Mouse (Mus musculus): ENCODE measurements around the gene Lpar3.
"Not testable (repeated sequence)": the region's sequence is repeated elsewhere in the genome, so short reads cannot be mapped to it uniquely, and the experiment has no call there.

Lpar3 gene

GRCm38 (mm10) chr3:146209759-146210158 is 11.0 kb upstream of the Lpar3 start:
- DNase-seq (ENCODE audit: low read depth, low spot score) = not testable (repeated sequence)

DNA sequence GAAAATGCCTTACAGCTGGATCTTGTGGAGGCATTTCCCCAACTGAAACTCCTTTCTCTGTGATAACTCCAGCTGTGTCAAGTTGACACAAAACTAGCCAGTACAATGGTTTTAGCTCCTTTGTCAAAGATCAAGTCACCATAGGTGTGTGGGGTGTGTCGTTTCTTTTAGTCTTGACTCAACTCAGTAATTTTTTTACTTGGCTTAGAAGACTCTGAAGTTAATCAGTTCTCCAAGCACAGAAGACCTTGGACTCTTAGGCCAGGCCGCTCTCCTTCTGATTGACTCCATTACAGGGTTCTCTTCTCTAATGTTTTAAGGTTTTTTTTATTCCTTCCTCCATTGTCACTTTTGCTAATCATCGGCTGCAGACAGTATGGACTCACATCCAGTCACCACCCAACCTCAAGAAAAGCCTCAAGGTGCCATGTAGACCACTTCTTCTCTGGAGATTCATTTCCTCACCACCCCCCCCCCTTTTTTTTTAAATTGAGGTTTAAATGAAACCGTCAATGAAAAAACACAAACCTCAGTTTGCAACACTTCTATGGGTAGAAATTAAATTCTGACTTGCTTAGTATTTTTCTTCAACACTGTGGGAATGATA is 9.5 kb upstream of the Lpar3 start:
- no peak for DNase-seq (ENCODE audit: low read depth, low spot score)

DNA sequence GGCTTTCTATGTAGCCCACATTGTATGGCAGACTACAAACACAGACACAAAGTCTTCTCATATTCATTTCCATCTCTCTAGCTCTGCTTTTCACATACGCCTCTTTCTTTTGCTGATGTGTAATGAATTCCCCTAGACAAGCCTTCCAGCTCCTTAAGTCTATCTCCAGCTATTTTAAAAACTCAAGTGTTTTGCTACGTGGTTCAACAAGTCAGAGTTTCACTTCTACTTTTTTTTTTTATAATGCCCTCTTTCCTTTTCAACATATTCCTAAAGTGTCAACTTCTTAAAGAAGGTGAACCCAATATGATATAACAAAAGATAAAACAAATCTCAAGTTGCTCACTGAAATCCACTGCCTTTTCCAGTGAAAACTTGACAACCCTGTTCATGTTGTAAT is 8.8 kb upstream of the Lpar3 start:
- peak; percentile 65 for DNase-seq (ENCODE audit: low read depth, low spot score)

- DNase-seq (ENCODE audit: low read depth, low spot score) = peak; percentile 52
These were observed 7.4 kb upstream of the Lpar3 start for GRCm38 (mm10) chr3:146213336-146213735.

- DNase-seq (ENCODE audit: low read depth, low spot score) = peak; percentile 27
These were observed 4.2 kb upstream of the Lpar3 start for GRCm38 (mm10) chr3:146216561-146216960.

DNA sequence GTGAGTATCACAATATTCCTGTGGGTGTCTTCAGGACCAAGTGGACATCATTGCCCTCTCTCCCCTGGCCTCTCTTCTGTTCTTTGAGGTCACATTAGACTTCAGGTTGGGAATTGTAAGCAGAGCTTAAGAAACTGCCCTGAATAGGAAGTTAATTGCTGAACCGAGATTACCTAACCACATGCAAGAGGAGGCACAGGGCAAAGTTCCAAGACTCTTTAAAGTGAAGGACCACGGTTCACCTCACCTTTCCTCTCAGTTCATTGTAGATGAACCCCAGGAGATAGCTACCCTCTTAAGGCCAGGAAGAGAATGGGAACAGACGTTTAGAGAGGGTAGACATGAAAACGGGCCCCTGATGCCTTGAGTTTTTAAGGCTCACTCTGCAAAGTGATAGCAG is 3.5 kb downstream of the Lpar3 start:
- DNase-seq (ENCODE audit: low read depth, low spot score) = no peak

- DNase-seq (ENCODE audit: low read depth, low spot score) = no peak
These were observed 4.4 kb downstream of the Lpar3 start for GRCm38 (mm10) chr3:146225061-146225761.

- DNase-seq (ENCODE audit: low read depth, low spot score) = no peak
These were observed 6.7 kb downstream of the Lpar3 start for GRCm38 (mm10) chr3:146227427-146227826.

DNA sequence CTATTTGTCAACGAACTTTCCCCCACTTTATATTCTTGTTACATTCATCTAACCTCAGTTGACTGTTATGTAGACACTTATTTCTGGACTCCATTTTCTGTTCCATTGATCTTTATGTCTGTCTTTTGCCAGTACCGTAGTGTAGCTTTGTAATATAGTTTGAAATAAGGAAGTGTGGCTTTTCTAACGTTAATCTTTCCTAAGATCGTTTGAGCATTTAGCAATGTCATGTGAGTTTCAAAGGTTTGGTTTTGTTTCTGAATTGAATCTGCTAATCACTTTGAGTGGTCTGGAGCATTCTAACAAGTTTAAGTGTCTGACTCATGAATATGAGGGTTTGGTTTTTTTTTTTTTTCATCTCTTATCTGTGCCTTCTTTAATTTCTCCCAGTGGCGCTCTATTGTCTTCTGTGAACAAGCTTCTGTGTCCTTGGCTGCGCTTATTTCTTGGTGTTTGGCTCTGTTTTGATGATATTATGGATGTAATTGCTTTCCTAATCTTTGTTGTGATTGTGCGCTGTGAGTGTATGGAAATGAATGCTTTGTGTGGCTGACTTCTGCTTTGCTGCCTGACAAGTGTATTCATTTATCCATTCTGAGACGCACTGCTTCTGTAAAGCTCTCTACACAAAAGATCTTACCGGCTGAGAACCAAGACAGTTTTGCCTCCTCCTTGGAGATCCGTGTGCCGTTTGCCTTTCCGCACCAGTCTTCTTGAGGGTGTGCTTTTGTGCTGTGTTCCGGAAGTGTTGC is 8.0 kb downstream of the Lpar3 start:
- no peak for DNase-seq (ENCODE audit: low read depth, low spot score)

DNA sequence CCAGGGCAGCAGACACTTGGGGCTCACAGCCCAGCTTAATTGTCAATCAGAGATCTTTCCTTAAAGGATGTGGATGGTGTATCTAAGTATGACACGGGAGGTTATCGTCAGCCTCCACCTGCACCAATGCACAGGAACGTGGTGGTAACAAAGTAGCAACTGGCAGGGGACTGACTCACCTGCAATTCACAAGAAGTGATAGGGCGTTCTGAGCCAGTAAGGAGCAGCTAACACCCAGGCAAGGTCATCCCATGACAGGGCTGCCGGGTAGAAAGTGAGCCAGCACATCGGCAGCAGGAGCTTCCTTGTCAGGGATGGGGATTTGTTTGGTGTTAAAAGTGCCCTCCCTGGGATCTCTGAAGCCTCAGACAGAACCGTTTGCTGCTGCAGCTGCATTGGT is 11.9 kb downstream of the Lpar3 start:
- DNase-seq (ENCODE audit: low read depth, low spot score) = no peak

DNA sequence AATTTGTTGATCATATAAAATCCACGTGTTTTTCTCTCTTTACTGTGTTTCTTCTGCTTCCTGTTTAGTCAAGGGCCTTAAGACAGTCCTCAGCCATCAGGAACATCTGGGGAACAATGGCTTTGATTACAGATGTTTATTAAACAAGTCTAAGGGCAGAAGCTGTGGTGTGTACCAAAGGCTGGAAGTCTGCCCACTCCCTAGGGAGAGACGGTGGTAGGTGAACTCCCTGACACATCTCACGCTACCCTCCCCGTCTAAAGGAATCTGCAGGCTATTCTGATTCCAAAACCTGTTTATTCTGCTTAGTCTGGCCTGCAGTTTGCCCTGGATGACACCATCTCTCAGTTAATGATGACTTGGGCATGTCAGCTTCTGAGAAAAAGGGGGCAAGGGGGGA is 13.0 kb downstream of the Lpar3 start:
- DNase-seq (ENCODE audit: low read depth, low spot score) = no peak

DNA sequence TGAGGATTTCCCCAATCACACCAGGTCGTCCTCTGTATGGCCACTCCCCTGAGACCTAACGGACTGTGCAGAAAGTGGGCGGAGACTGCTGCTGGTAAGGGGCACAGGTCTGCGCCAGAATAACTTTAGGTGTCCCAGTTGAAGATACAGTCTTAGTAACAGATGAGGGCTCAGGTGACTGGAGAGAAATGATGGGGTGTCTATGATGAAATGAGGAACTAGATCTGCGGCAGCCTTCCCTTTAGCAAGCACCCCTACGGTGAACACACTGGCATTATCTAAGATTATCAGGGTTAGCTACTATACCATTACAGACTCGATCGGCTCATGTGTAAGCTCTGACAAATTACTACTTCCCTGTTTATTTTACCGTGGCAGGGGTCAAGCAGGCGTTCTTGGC is 13.8 kb downstream of the Lpar3 start:
- DNase-seq (ENCODE audit: low read depth, low spot score) = peak; percentile 67

DNA sequence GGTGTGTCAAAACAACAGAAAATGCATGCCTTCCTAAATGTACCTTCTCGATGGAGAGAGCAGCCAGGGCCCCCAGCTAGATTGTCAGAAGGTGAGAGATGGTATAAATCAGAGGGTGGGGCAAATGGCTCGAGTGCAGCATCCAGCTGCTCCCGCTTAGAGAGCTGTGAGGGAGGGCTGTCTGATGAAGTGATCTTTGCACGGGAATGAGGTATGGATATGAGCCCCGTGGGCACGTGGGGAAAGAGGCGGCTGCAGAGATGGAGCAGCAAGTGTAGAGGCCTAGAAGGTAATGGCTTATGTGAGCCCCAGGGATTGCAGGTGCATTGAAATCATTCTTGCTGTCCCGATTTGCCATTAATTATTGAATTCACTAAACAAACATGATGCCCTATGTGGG is 15.5 kb downstream of the Lpar3 start:
- DNase-seq (ENCODE audit: low read depth, low spot score) = no peak

GRCm38 (mm10) chr3:146237676-146238075 is 16.9 kb downstream of the Lpar3 start:
- no peak for DNase-seq (ENCODE audit: low read depth, low spot score)

- DNase-seq (ENCODE audit: low read depth, low spot score) = peak; percentile 24
These were observed 23.9 kb downstream of the Lpar3 start for GRCm38 (mm10) chr3:146244630-146245029.

GRCm38 (mm10) chr3:146246557-146246956 is 25.8 kb downstream of the Lpar3 start:
- DNase-seq (ENCODE audit: low read depth, low spot score) = no peak

GRCm38 (mm10) chr3:146246992-146247391 is 26.2 kb downstream of the Lpar3 start:
- no peak for DNase-seq (ENCODE audit: low read depth, low spot score)

DNA sequence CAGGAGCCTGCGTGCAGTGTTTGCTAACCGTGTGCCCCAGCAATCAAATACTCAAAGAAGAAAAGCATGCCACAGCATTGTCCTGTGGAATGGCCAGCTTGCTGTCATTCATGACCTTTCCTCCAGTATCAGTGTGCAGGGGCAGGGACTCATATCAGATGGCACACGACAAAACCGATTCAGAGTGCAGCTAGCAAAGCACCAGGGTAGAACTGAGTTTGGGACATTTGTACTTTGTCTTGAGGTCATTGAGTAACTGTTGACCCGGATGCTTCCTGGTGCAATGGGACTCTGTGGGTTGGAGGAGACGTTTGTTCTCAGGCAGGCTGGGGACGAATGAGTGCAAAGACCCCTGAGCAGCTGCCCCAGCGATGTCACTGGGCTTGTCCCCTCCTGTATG is 29.1 kb downstream of the Lpar3 start:
- DNase-seq (ENCODE audit: low read depth, low spot score) = no peak

GRCm38 (mm10) chr3:146251771-146252170 is 31.0 kb downstream of the Lpar3 start:
- no peak for DNase-seq (ENCODE audit: low read depth, low spot score)

GRCm38 (mm10) chr3:146253736-146254320 is 33.1 kb downstream of the Lpar3 start:
- no peak for DNase-seq (ENCODE audit: low read depth, low spot score)

GRCm38 (mm10) chr3:146255123-146255522 is 34.4 kb downstream of the Lpar3 start:
- no peak for DNase-seq (ENCODE audit: low read depth, low spot score)

GRCm38 (mm10) chr3:146257483-146258122 is 36.8 kb downstream of the Lpar3 start:
- DNase-seq (ENCODE audit: low read depth, low spot score) = peak; percentile 78
